Mouse (Mus musculus): ENCODE results near the gene Elmo1.

GRCm38 (mm10) chr13:20256613-20257012 lies 166.2 kb downstream of the Elmo1 start:
- TF ChIP-seq POLR2A (IDR thresholded peaks at IDR 0.05; ENCODE audit: insufficient read depth, low read depth, low read length), result no peak
- no peak for TF ChIP-seq CTCF (IDR thresholded peaks at IDR 0.05; ENCODE audit: insufficient read depth, low read depth, low read length)

Data from olfactory bulb, adult 2 months (tissue).